Mouse (Mus musculus) v-Abl transformed pro-B cells (cell line): ENCODE results near the gene Rab6b.
"Not testable (repeated sequence)": the region's sequence is repeated elsewhere in the genome, so short reads cannot be mapped to it uniquely, and the experiment has no call there.

Experiments used
- in situ Hi-C, 2 experiments: fragments of 400-800 bp; cut with MboI; formaldehyde crosslinking; loops; one replicate each; pipeline ENCODE4 v1.15.1; 2025; ENCODE audit not compliant: unreplicated experiment in 2 of 2

The Rab6b gene

DNA sequence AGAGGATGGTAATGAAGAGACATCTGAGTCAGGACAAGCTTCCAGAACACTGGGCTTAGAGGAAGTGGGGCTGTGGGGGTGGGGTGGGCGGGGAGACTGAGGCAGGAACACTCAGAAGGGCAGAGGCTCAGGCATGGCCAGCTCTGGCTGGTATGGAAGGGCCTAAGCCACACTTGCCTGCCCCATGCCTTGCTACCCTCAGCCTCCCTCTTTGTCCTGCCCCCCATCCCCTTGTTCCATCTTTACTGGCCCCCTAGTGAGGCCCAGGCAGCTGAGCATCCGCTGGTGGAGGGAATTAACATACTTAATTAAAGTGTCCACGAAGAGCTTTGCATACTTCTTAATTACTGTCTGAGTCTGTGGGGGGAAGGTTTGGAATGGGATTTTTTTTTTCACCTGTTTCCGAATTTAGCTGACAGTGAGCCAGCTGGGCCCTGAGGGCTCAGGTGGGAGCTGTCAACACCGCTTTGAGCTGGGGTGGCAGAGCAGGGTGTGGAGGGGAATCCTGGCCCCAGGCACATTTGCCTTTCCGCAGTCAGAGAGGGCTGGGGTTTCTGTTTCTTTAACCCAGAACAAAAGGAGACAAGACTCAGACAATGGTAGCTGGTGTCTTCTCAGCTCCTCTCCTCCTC lies 22.0 kb downstream of the Rab6b start:
- in situ Hi-C loops, result no loop called here

DNA sequence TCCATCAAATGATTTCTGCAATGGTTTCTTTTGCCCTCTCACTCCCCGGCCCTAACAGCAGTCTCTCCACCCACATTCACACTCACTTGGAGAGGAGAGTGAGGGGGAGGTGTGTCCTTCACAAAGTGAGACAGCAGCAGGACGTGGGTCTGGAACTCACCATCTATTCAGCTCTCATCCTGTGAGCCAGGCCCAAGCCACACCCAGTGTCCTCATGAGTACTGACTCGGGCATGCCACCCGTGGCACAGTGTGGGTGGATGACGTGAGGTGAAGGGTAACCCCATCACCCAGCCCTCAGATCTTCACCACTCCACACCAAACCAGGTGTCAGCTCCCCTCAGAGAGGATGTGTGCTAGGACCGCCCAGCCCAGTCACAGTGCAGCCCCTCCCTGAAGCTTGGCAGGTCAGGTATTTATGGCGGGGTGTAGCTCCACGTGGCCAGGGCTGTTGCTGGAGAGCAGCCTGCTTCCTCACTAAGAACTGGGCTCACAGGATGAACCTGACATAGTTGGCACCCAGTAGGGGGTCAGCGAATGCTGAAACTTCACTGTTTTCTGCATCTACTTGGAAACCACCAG lies 23.0 kb downstream of the Rab6b start:
- in situ Hi-C loops, result no loop called here

DNA sequence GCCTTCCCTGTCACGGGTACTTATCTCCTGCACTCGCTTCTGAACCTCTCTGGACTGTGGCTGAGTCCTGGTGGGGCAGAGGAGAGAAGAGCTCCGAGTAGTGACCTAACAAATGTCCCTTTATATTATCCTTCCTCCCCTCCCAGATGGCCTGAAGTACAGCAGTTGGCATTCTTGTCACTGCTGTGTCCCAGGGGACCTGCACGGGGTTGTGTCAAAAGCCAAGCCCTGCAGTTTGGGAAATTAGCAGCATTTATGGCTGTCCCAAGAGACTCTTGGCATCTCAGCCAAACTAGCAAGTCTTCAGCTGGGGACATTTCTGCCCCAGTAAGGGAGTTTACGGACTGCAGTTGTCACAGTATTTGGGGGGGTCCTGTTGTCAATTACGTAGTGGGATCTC lies 27.9 kb downstream of the Rab6b start:
- in situ Hi-C loops, result no loop called here

DNA sequence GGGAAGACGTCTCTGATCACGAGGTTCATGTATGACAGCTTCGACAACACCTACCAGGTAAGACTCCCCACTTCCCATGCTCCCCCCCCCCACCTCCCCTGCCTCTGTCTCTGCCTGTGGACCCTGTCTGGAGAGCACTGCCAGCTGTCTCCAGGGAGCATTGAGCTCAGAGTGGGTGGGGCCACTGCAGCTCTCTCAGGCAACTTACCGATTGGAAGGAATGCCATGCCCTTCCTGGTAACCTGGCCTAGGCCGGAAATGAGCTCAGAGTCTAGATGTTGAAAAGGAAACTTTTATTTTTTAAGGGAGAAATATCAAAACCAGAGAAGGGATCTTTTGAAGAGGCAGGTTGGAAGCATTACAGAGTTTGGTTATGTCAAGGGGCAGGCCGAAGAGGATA lies 28.8 kb downstream of the Rab6b start:
- in situ Hi-C loops, result no loop called here

DNA sequence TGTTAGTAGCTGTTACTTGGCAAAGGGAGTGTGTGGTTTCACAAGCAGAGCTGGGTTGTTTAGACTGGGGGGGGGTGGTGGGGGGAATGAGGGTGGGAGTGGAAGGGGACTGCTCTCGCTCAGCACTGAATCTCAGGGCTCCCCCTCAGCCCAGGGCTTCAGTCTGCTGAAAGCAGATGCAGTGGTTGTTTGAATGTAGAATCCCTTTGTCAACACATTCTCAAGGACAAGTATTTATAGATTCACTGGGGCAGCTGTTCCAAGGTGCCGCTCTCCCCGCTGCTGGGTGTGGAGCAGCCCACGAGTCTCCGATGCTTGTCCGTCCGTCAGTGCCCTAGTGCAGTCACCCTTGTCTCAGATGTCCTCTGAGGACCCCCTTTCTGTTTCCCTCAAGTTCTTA lies 29.7 kb downstream of the Rab6b start:
- in situ Hi-C loops, result no loop called here

DNA sequence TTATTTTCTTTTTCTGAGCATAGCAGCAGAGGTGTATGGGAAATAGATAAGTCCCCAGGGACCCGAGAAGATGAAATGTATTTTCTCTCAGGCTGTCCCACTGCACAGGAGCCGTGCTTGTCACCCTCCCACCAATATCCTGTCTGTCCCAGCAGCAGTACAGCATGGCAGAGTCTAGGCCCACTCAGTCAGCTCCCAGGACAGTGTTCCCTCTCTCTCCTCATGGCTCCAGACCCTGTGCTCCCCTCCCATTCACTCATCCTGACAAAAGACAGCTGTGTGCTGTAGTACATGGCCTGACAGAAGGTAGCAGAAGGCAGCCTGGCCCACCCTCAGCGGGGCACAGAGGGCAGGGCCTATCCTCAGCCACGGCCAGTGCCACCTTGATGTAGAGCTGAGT lies 32.3 kb downstream of the Rab6b start:
- in situ Hi-C loops, result no loop called here

DNA sequence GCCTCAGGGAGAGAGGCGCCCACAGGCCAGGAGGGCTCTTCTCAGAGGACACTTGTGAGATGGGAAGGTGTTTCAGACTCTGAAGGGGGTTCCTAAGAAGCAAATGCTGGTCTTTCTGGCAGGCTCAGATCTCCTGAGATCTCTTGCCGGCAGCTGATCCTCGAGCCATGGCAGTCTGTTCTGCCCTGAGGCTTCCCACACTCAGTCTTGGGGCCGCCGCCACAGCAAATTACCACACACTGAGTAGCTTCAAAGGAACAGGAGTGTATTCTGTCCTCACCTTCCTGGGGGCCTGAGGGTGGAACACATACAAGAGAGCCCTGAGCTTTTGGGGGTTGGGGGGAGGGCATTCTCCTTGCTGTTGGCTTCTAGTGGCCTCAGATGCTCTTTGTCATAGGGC lies 33.8 kb downstream of the Rab6b start:
- in situ Hi-C loops, result no loop called here

DNA sequence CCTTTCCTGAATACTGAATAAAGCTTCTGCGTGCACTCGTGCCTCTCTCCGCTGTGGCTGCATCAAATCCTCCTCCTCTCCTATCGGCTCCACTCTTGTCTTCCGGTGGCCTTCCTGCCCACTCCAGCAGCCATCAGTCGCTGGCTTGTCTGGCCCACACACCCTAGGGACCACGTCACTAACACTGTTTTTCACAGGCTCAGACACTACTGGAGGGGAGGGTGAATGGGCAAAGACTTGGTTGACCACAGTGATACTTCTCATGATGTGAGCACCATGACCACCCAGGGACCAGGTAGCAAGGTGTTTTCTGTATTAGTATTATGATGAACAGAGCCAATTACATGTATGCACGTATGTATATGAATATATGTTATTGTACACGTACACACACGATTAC lies 34.7 kb downstream of the Rab6b start:
- in situ Hi-C loops, result no loop called here

DNA sequence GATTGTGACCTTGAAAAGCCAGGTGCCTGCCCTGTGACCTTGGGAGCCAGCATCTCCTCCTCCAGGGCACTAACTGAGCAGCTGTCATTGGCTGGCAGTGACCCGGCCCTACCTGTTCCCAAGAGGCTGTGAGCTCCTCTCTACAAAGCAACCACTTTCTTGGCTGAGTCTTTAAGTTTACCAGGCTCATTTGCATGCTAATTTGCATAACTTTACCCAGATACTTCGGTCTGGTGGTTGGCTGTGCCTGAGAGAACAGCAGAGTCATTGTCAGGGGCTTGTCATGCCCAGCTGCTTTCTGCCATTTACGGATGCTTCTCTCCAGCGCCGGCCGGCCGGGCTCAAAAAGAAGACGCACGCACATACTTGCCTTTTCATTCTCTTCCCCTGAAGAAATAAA lies 35.1 kb downstream of the Rab6b start:
- in situ Hi-C loops, result no loop called here

DNA sequence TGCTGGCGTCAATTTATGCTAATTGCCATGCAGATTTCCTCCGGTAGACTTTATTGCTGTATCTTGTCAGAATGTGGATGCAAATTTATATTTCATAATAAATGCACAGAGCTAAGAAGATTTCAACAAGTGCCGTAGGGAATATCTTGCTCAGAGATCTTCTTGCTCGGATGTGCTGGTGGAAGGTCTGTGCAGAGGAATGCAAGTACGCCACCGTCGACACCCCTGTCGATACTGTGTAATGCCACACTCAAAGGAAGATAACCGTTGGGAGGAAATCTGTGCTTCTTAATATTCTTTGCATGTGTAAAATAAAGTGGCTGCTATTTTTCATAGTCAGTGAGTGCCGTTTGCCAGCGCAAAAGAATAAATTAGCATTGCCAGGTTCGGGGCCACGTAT lies 35.5 kb downstream of the Rab6b start:
- in situ Hi-C loops, result no loop called here

DNA sequence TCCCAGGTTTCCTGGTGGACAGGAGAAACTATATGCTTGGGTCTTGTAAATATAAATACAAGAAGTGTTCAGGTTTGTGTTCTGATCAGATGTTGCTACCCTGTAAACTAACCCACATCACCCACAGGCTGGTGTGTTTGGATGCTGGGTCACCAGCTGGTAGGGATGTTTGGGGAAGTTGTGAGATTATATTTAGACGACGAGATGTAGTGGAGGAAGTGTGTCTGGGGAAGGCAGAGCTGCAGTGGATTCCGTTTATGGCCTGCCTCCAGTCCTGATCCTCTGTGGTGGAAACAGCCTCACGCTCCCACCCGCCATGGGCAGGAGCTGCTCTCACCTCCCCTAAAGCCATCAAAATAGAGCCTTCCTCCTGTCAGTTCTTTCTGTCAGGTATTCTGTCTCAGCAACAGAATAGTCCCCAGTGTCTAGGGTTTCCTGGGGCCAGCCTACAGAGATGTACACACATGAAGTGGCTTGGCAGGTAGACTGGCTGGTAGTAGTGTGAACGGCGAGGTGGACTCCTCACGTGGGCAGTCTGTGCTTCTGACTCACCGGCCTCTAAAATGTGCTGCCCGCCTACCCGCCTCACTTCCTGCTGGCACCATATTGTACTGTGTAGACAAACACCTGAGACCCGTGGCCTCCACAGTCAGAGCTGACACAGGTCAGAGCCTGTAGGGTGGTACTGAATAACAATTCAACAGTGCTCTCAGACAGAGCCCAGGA lies 37.6 kb downstream of the Rab6b start:
- in situ Hi-C loops, result no loop called here

DNA sequence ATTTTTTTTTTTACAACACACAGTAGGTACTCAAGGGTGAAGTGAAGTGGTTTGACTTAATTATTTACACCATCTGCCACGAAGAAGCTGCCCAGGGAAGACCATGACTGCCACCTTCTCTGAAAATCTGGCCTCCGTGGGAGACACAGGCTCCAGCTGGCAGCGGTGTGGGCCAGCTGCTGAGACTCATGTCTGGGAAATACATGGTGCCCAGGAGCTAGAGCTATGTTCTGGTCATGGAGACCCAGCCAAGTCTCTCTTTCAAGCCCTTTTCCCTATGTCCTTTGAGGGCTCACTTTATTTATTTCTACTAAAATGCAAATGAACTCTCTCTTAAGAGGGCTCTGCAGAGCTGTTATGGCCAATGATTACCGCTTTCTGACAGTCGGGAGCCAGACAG lies 41.7 kb downstream of the Rab6b start:
- in situ Hi-C loops, result no loop called here

DNA sequence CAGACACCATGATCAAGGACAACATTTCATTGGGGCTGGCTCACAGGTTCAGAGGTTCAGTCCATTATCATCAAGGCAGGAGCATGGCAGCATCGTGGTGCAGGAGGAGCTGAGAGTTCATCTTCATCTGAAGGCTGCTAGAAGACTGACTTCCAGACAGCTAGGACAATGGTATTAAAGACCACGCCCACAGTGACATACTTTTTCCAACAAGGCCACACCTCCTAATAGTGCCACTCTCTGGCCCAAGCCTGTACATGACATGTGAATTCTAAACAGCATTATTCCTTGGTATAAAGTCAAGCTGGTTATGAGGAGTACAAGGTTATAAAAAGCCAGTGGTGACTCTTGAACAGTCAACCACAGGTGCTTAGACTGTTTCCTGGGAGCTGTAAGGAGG lies 43.0 kb downstream of the Rab6b start:
- in situ Hi-C loops, result no loop called here

DNA sequence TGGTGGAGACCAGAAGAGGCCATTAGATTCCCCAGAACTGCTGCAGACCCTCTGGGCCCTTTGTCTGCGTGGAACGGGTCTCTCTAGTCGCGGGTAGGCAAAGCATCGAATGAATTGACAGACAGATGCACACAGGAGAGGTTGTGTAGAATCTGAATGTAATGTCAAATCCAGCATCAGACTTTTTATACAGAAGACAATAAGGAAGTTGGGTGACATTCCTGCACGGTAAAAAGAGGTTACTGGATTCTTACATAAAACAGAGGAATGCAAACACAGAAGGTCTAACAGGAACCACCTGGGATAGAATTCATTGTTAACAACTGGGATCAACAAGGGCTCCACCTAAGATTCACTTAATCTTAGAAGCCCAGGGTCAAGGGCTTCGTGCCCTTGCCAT lies 43.6 kb downstream of the Rab6b start:
- in situ Hi-C loops, result not testable (repeated sequence)

DNA sequence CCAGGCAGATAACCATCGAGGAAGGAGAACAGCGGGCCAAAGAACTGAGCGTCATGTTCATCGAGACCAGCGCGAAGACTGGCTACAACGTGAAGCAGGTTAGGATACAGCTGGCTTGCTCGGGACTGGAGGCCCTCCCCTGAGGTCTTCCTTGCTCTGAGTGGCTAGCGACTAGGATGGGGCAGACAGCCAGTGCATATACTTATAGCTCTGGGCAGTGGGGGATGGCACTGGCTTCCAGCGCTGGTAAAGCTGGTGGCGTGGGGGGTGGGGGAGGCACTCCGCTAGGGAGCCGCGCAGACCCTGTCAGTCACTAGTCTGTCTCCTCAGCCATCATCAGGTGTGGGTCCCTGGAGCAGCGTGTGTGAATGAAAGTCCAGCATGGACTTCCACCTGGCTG lies 52.2 kb downstream of the Rab6b start:
- in situ Hi-C loops, result no loop called here

DNA sequence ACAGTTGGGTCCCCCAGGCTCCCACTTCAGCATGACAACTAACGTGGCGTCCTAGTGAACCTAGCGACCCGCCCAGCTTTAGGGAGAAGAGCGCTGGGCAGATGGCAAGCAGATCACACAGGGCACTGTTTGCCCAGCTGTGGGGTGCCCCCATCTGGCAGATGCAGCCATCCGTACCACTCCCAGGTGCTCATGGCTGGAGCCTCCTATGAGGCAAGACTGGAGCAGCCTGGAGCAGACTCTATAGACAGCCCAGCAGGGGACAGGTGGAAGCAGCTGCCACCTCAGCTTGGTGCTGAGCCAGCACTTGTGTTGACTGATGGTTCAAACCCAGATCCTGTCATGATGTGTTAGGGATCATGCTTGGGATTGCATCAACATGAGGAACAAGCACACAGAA lies 56.5 kb downstream of the Rab6b start:
- in situ Hi-C loops, result no loop called here

DNA sequence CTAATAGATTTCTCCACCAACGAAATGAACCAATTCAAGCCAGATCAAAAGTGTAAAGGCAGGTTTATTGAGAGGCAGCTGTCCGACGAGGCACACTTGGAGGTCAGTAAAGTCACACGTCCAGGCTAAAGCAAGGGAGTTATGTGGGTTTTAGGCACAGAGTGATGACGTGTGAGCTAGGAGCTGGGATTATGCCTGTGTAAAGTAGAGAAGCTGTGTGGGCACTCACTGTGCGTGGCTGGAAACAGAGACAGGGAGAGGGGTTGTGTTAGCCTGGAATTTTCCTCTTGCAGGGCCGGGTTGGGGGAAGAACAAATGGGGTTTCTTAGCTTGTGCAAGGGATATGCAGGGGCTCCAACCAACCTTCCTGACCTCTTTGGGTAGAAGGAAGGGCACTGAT lies 57.2 kb downstream of the Rab6b start:
- in situ Hi-C loops, result no loop called here

DNA sequence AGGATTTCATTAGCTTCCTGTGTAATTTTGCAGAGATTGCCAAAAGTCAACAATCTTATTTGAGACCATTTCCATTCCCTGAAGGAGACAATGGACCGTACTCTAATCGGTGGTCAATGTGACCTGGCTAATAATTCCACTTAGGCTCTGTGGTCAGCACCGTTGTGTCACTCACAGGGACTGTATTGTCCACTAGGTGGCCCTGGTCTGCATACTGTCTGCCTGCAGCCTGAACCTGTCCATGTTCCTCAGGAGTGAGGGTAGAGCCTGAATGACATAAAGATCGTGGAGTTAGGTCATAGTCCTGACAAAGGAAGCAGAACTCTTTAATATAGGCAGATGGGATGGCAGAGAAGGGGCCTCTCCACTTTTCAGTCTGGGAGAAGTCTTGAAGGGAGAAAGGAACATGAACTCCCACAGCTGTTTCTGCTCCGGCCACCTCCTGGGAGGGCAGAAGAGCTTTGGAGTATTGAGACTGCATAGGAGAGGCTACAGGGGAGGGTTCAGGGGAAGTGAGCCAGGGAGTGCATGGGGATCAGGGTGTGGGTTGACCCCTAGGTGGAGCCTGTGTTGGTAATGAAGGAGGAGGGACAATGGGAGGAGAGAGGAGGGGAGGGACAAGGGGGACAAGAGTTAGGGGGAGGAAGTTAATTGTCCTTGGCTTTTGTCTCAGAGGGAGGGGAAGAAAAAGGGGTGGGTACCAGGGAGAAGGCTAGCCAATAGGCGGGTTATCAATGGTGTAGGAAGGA lies 63.4 kb downstream of the Rab6b start:
- in situ Hi-C loops, result loop anchor here (5.0 to 25.0 kb wide), 2 partner anchors 83 to 538 kb away; partner anchors contain the start of genes Anapc13 (in 1 of the 2) and Cep63 (in 1 of the 2)

DNA sequence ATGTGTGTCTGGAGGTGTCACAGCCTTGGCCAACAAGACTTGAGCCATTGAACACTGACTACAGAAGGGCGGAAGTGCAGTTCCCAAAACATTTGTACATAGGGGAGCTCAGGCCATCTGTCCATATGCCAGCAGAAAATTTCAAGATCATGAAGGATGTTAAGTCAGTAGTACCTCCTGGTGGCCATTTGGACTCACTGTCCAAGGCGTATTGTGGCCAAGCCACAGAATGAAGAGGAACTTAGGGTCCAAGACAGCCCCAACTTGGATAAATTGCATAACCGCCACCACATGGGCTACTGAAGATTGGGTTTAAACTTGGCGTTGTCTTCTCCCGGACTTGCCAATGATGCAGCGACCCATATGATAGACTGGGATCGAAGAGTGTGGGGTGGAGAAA lies 64.1 kb downstream of the Rab6b start:
- in situ Hi-C loops, result loop anchor here in 1 of 2 experiments (5.0 to 25.0 kb wide), 2 partner anchors 83 to 538 kb away; partner anchors contain the start of genes Anapc13 and Cep63

DNA sequence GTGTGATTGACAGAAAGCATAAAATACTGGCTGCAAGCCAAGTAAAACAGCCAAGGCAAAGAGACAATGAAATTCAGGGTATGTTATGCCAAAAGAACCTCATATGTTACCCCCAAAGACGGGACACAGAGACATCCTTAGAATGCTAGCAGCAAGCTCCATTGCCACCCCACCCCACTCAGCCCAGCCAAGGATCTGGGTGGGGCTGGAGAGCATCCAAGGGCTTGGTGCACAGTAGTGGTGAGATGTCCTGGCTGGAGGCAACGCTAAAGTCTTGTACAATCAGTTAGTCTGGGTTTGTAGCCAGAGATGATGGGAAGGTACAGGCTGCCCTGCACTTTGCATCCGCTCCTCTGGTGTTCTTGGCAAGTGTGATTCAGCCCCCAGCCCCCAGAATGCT lies 68.7 kb downstream of the Rab6b start:
- in situ Hi-C loops, result loop anchor here in 1 of 2 experiments (25.0 kb wide), 1 partner anchor 543 kb away; the partner anchor contains the start of genes Anapc13 and Cep63
